Mouse (Mus musculus) brown adipose tissue, adult 24 weeks (tissue): ENCODE data around the gene Agtr1b. TPM values are rescaled to one million over a fixed set of nuclear protein-coding genes. Genes with fewer than 3 reads are reported as not detected.

ENCODE experiments used
- H3K27ac ChIP-seq: fragments of 200-500 bp; replicated peaks from 2 replicates; pipeline ENCODE4 v1.5.1; 2012; ENCODE audit warnings: low read depth, mild to moderate bottlenecking, low read length
- H3K4me1 ChIP-seq: fragments of 200-500 bp; 2 replicates; pipeline ENCODE4 v1.6.1; 2012; ENCODE audit warnings: low read length, mixed read lengths; ENCODE audit not compliant: control insufficient read depth, insufficient read depth, insufficient read length
- H3K4me3 ChIP-seq: fragments of 200-500 bp; 2 replicates; pipeline ENCODE4 v1.5.1; 2012; ENCODE audit warnings: low read depth, mild to moderate bottlenecking, low read length, moderate library complexity; ENCODE audit not compliant: insufficient read depth
- polyA plus RNA-seq: library from polyadenylated mRNA; stranded (reverse); fragments of >200 nt; gene quantifications from 2 replicates; pipeline ENCODE4 v1.2.4, GENCODE M21; 2012; ENCODE audit not compliant: missing spikeins, insufficient read depth, insufficient read length

The Agtr1b gene
- polyA plus RNA-seq, result not detected in 2 replicates

DNA sequence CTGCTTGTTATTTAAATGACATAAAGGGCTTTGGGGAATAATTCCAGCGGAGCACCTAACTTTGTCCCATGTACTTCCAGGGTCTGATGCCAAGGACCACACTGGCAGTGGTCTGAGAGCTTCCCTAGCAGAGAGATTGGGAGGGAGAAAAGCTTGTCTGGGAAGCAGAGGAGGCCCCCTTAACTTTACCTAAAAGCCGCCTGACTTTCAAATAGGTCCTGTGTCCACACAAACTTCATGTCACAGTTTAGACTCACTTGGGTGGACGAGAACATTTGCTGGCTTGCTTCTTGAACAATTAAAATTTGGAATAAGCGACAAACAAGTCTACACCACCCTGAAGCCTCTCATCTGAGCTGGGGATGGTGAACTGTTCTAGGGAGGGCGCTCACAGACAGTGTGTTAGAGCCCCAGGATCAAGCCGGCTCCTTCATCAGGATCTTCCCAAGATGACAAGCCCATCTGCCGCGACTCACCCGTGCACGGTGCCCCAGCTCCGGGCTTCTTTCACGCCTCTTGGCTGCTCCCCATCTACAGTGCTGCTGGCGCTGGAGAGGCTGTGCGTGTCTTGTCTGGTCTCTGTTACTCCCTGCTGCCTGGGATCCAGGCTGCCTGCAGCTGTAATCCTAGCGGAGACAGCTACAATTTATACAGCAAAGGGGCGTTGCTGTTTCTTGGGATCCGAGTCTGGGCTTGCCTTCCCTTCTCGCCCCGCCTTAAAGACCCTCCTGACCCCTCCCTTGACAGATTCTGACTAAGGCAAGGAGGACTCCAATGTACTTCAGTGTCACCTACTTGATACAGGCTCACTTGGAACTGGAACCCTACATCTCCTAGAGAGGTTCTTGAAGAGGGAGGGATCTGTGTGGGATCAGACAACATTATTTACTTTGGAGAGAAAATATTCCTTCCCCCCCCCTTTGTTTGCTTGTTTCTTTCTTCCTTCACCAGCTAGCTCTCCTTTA lies at the start of gene Agtr1b:
Agtr1b (minus strand) TSS at position 620 of the 965 bp plus-strand sequence.
- no peak within 1 kb of the TSS for H3K27ac ChIP-seq
- H3K4me1 ChIP-seq, result no peaks in the 10 kb centered on the region
- no peak within 1 kb of the TSS for H3K4me3 ChIP-seq

DNA sequence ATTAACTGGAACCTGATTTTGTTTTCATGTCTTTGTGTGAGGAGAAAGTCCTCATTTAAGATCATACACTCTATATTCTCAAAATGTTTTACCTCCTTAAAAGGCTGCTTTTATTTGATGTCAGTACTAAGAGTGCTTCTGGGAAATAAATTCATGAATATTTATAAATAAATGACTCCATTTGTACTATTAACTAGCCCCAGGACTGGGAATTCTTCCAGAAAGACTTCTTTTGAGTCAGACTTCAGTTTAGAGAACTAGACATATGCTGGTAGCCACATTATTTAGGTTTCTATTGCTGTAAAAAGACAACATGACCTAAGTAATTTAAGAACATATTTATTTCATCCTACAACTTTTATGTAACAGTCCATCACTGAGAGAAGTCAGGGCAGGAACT lies 13.4 kb downstream of the Agtr1b start:
- Histone ChIP-seq H3K27ac (no peak overlapping the region), H3K4me1 (no peaks in the 10 kb centered on the region), H3K4me3 (no peak overlapping the region)

DNA sequence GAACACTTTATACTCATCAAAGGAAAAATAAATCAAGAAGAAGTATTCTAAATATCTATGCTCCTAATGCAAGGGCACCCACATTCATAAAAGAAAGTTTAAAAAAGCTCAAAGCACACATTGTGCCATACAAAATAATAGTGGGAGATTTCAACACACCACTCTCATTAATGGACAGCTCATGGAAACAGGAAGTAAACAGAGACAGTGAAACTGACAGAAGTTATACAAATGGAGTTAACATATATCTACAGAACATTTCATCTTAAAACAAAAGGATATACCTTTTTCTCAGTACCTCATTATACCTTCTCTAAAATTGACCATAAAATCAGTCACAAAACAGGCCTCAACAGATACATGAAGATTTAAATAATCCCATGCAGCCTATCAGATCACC lies 18.8 kb downstream of the Agtr1b start:
- Histone ChIP-seq H3K4me3 (no peak overlapping the region), H3K27ac (no peak overlapping the region), H3K4me1 (no peaks in the 10 kb centered on the region)

DNA sequence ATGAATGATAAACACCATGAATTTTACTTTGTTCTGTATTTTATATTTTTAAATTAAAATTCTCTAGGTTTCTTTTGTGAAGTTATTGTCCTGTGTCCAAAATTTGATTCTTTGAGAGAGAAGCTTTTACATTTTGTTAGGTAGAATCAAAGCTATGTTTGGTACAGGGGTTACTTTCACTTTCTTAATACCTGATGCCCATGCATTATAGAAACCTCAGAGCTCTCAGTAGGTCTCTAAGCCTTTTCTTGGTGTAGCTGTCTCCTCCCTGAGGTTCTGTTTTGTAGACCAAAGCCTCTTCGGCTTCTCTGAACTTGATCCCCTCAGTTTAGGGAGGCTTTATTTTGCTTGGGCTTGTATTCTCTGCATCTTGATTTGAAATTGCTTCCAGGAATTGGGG lies 26.6 kb downstream of the Agtr1b start:
- H3K4me3 ChIP-seq, result no peak overlapping the region
- H3K27ac ChIP-seq, result no peak overlapping the region
- H3K4me1 ChIP-seq, result no peaks in the 10 kb centered on the region

DNA sequence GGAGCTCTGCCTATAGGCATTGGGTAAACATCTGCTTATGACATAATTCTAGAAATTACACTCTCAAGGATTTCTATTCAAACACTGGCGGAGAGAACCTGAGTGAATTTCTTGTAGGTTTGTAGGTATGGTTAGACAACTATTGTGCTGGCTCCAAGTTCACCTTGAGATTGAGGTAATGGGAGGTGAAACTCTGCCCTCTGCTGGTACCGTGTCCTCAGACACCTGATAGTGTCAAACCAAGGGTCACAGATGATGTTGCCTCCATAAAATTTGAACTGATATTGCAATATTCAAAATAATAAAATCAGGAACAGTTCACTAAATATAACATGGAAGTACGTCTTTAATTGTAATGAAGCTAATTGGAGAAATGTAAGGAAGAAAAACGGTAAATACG lies 32.3 kb downstream of the Agtr1b start:
- H3K27ac ChIP-seq, result no peak overlapping the region
- H3K4me1 ChIP-seq, result no peaks in the 10 kb centered on the region
- H3K4me3 ChIP-seq, result no peak overlapping the region

DNA sequence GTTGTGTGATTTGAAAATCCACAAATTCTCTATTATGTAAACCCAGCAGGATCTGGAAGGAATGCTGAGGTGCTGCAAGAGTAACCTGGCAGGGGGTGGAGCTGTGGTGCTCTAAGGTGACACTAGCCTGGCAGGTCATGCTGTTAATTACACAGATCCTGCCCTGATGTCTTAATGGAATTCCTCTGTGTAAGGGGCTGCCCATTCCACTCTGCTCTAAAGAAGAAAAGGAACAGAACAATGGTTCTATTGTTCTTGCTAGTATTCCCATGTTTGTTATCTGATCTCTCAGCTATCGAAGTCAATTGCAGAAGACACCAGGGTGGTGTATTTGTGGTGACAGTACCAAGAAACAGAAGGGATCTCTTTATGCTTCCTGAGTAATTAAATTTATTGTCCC lies 49.7 kb downstream of the Agtr1b start:
- H3K4me1 ChIP-seq, result no peaks in the 10 kb centered on the region
- H3K27ac ChIP-seq, result no peak overlapping the region
- no peak overlapping the region for H3K4me3 ChIP-seq

DNA sequence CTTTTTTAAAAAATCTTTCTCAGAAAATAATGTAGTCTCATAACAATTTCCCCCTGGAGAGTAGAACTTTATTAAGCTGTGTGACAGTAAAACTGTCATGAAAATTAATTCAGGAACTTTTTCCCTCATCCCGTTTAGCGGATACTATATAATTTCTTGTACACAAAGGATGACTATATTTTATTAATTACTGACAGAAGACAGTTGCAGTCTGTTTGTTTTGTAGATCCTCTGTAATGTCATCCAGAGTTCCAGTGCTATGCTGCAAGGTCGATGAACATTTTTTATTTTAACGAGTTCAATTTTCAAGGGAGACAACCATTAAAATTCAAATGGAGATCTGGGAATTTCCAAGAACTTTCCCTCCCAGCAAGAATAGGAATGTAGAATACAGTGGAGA lies 57.8 kb downstream of the Agtr1b start:
- H3K4me3 ChIP-seq, result no peak overlapping the region

DNA sequence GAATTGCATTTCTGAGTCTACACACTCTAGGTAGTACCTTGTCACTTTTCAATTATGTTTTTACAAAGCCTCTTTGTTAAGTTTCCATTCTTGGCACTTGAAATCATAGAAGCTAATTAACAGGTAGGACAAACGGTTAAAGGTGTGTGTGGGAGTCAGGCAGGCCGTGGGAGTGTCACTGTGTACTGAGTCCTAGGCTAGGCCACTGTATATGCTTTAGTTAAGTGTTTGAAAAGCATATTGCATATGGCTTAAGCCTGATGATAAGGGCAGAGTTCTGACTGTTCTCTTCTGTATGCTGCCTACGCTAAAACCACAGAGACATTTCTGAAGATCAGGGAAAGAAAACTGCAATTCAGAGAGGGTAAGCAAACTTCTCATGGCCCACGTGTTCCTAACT lies 59.7 kb downstream of the Agtr1b start:
- Histone ChIP-seq H3K4me3 (no peak overlapping the region), H3K27ac (no peak overlapping the region), H3K4me1 (no peaks in the 10 kb centered on the region; the same call in 1 of the 2 replicates)

More for the DNA sequence above, 57.8 kb downstream of the Agtr1b start:
- Histone ChIP-seq H3K4me1 (no peaks in the 10 kb centered on the region; the same call in 1 of the 2 replicates), H3K27ac (no peak overlapping the region)

DNA sequence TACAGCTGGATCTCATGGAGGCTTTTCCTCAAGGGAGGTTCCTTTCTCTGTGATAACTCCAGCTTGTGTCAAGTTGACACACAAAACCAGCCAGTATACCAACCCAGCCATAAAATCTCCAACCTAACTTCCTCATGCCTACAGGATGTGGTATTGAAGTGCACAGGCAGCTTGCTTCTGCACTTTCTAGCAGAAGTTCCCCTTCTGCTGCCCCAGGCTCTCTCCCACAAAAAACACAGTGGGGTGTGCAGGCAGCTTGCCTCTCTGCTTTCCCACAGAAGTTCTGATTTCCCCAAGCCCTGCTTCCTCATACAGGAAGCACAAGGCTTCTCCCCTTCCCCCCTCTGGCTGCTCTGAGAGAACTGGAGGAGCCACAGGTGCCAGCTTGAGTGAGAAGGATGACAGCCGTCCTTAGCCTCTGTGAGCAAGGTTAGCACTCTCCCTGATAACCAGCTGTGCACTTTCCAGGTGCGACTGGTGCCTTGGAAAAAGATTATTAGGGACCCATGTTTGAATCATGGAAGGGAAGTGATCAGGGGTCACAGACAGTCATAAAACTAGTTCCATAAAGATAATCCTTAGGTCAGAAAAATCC lies 62.1 kb downstream of the Agtr1b start:
- H3K27ac ChIP-seq, result no peak overlapping the region; the same call in none of the 2 replicates
- H3K4me3 ChIP-seq, result no peak overlapping the region
- no peaks in the 10 kb centered on the region; the same call in 1 of the 2 replicates for H3K4me1 ChIP-seq

DNA sequence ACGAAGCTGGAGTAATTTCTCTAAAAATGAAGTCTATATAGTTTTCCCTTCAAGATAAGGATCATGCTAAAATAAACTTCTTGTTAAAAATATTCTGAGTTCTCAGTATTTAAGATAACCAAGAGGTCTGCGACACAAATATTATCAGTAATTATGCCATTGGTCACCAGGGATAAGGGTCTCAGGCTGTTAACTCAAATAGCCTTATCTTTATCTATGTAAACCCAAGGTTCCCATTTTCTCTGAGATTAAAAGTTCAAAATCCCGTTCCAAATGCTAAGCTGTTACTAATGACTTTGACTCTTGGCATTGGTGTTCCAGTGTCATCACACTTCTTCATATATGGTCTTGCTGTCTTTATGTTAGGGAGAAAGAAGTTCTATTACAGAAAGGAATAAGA lies 71.4 kb downstream of the Agtr1b start:
- H3K27ac ChIP-seq, result no peak overlapping the region
- no peak overlapping the region for H3K4me3 ChIP-seq
- H3K4me1 ChIP-seq, result no peaks in the 10 kb centered on the region

DNA sequence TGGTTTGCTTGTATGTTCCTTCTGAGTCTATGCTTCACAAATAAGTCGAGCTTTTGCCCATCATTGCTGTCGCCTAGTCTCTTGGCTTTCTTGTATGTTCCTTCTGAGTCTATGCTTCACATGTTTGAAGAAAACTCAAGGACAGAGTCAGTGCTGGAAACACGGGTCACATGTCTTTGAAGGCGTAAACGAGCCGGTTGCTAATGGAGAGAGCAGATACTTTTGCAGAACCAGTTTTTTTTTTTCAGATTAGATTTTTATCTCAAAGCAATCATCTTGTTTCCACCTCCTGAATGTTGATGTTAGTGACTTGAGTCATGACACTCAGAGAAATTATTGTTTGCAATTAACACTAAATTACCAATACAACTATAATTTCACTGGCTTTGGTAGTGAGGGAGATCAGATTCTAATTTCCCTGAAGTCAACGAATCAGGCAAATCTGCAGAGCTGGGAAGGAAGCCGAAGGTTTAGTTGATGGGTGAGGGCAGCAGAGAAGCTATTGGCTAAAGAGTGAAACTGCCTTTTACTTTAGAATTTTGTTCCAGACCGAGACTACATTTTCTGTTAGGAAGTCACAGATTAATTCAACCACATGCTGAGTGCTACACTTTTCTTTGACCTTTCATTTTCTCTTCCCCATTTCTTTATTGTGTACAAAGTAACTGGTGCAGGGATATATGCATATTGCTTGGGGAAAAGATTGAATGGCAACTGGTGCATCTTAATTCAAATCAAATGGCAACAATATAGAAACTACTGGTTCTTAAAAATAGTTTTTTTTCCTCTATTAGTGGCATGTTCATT lies 72.2 kb downstream of the Agtr1b start:
- H3K27ac ChIP-seq, result no peak overlapping the region; the same call in 1 of the 2 replicates
- H3K4me1 ChIP-seq, result no peaks in the 10 kb centered on the region
- H3K4me3 ChIP-seq, result no peak overlapping the region

DNA sequence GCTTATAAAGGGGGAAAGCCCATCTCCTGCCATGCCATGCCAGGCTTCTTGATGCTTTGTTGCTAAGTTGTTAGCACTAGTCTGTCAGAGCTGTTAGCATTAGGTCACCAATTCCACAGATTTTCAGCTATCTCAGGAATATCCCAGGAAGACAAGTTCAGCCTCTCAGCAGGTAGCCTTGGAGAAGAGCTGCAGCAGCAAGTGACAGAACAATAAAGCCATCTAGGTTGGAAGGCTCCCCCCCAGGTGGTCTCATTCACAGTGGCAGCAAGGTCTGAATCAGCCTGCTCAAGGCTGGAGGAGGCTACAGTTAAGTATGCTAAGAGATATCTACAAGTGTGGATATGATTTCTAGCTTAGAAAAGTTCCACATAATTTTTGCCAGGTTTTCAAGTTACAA lies 75.6 kb downstream of the Agtr1b start:
- Histone ChIP-seq H3K27ac (no peak overlapping the region), H3K4me1 (no peaks in the 10 kb centered on the region), H3K4me3 (no peak overlapping the region)

DNA sequence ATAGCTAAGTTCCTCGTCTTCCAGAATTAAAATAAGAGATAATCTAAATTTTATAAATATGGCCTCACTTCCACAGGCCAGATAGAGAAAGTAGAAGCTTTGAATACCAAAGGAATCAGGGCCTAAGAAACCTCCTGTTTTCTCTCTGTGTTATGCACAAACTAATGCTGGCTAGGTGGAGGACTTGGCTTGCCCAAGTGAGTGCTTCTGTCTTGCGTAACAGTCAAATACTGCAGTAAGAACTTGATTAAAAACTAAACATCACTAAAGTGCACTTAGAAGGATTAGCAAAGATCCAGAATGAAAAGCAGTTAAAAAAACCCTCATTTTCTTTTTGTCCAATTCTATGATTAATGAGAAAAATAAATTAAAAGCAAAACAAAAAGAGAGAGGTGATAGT lies 78.2 kb downstream of the Agtr1b start:
- H3K4me3 ChIP-seq, result no peak overlapping the region
- H3K4me1 ChIP-seq, result no peaks in the 10 kb centered on the region
- H3K27ac ChIP-seq, result no peak overlapping the region

DNA sequence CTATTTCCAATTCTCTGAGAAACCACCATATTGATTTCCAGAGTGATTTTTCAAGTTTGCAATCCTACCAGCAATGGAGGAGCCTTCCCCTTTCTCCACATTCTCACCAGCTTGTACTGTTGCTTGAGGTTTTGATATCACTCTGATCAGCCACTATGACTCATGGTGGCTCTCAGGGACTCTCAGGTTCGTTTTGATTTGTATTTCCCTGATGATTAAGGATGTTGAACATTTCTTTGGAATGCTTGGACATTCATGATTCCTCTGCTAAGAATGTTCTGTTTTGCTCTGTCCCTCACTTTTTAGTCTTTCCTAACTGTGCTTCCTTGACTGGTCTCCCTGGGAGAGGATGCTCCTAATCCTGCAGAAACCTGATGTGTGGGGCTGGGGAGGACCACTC lies 85.2 kb downstream of the Agtr1b start:
- no peak overlapping the region for H3K27ac ChIP-seq
- no peaks in the 10 kb centered on the region for H3K4me1 ChIP-seq
- H3K4me3 ChIP-seq, result no peak overlapping the region

DNA sequence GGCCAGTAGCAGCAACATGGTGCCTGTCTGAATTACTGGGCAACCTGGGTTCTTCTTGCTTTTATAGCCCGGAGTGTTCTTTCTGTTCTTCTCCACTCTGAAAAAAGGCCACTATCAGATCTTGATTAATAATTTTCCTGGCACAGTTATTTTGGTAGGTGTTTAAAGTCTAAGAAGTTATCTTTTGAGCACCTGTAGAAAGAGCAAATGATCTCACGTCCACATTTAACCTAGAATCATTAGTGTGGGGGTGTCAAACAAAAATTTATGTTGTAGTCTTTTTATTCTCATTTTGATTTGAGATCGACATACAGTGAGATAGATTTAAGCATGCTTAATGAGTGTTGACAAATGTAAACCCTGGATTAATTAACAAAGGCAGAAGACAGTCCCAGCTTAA lies 91.3 kb downstream of the Agtr1b start, which contains the start of gene Cpb1:
Cpb1 (minus strand) TSS at position 101 of the 400 bp plus-strand sequence.
- Histone ChIP-seq H3K4me1 (no peaks in the 10 kb centered on the region), H3K4me3 (no peak within 1 kb of the TSS), H3K27ac (no peak within 1 kb of the TSS)
